Mouse (Mus musculus) erythroblast, embryonic 14.5 days (primary cell): ENCODE measurements around the gene Slc39a5.

Source experiments
- GATA1 ChIP-seq: IDR thresholded peaks from 2 replicates; pipeline ENCODE4 v1.6.1; 2012; ENCODE audit warnings: low read length, inconsistent platforms, mixed read lengths
- TAL1 ChIP-seq: IDR thresholded peaks from 3 replicates; pipeline ENCODE4 v1.6.1; 2012; ENCODE audit warnings: low read length, inconsistent platforms, mixed read lengths

DNA sequence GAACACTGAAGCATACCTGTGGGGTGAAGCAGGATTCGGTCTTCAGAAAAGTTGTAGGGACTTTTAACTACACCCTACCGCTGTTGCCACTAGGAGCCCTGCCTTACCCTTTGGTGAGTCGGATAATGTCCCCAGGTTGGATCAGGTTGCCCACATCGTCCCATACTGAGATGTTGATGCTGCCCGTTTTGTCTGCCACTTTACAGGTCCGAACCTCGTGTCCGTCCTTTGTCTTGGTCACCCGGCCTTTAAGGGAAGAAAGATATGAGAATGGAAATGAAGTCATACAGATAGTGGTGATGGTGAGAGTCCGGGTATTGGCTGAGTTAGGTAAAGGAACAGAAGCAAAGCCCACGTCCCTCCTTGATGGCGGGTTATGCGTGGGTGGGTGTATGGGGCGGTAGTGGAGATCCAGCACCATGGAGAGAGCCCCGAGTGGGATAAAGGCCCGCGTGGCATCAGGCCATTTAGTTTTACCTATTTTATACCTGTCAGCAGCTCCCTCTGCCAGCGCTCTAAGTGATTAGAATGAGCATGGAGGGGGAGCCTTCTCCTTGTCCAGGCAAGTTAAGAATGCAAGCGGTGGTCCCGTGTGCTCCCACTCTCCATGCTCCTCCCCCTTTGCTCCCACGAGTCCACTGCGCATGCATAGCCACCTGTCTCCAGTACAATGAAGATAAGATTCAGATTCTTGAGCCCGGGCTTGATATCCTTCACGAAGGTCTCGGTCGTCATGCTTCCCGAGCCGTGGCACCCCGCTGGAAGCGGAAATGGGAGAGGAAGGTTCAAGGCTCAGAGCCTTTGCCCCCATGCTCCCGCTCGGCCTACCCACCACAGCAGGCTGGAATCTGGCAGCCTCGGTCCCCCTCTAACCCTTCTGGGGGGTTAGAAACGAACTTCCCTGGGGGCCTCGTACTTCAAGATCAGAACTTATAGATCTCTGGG, 7.8 kb upstream of the Slc39a5 start:
- TF ChIP-seq TAL1: no peak
- TF ChIP-seq GATA1: no peak
